Mouse (Mus musculus) liver, embryonic 15.5 days (tissue): ENCODE results near the gene Il1rapl1. TPM values are rescaled to one million over a fixed set of nuclear protein-coding genes. Genes with fewer than 3 reads are reported as not detected.
A peak's percentile ranks its signal among the peaks of the same experiment; 100 is the strongest.
"Not testable (repeated sequence)": the region's sequence is repeated elsewhere in the genome, so short reads cannot be mapped to it uniquely, and the experiment has no call there.

Experiments
- ATAC-seq: fragments of 200-750 bp; cut with Nextera tagmentation; 2 replicates; pipeline ENCODE4 v1.8.0; 2017; ENCODE audit warnings: moderate number of reproducible peaks, mild to moderate bottlenecking, moderate library complexity; ENCODE audit not compliant: insufficient read depth
- H3K27ac ChIP-seq: fragments of 300-500 bp; sonication (generic); replicated peaks from 2 replicates; pipeline ENCODE4 v1.5.1; 2015; ENCODE audit warnings: mild to moderate bottlenecking, inconsistent platforms
- H3K27me3 ChIP-seq: fragments of 300-500 bp; sonication (generic); 2 replicates; pipeline ENCODE4 v1.6.1; 2015; ENCODE audit warnings: mild to moderate bottlenecking, inconsistent platforms
- H3K36me3 ChIP-seq: fragments of 300-500 bp; sonication (generic); replicated peaks from 2 replicates; pipeline ENCODE4 v1.6.1; 2015; ENCODE audit warnings: moderate library complexity, mild to moderate bottlenecking, inconsistent platforms
- H3K4me1 ChIP-seq: fragments of 300-500 bp; sonication (generic); replicated peaks from 2 replicates; pipeline ENCODE4 v1.6.1; 2015; ENCODE audit warnings: inconsistent platforms
- H3K4me2 ChIP-seq: fragments of 300-500 bp; sonication (generic); 2 replicates; pipeline ENCODE4 v1.6.1; 2015; ENCODE audit warnings: moderate library complexity, mild to moderate bottlenecking, inconsistent platforms
- H3K4me3 ChIP-seq: fragments of 300-500 bp; sonication (generic); replicated peaks from 2 replicates; pipeline ENCODE4 v1.5.1; 2015; ENCODE audit warnings: mild to moderate bottlenecking, inconsistent platforms
- H3K9ac ChIP-seq: fragments of 300-500 bp; sonication (generic); 2 replicates; pipeline ENCODE4 v1.6.1; 2015; ENCODE audit warnings: moderate library complexity, mild to moderate bottlenecking, inconsistent platforms
- H3K9me3 ChIP-seq: fragments of 300-500 bp; sonication (generic); replicated peaks from 2 replicates; pipeline ENCODE4 v1.6.1; 2016; ENCODE audit warnings: inconsistent platforms
- WGBS: fragments of 180-500 bp; shearing (Covaris S2); methylation state at CpG from one replicate; pipeline ENCODE4 v1.1.7; 2015; ENCODE audit warnings: mixed read lengths; ENCODE audit not compliant: insufficient replicate concordance; 5-methylcytosine and 5-hydroxymethylcytosine counted together
- polyA plus RNA-seq: library from polyadenylated mRNA; unstranded; fragments of >200 nt; fragmentation: Nextera tagmentation; extraction: Ambion mirVana; gene quantifications from 2 replicates; pipeline ENCODE4 v1.2.1, GENCODE M21; 2015

Gene Il1rapl1
- polyA plus RNA-seq, 1 experiment from 2014 or later = not detected

GRCm38 (mm10) chrX:87507997-87508396 lies 607.4 kb downstream of the Il1rapl1 start:
- no peaks in the 10 kb centered on the region for H3K27me3 ChIP-seq
- ATAC-seq = no peak
- H3K9ac ChIP-seq = no peak overlapping the region
- no peak overlapping the region for H3K4me3 ChIP-seq
- no peak overlapping the region for H3K27ac ChIP-seq
- no peaks in the 10 kb centered on the region for H3K4me1 ChIP-seq
- no peaks in the 10 kb centered on the region for H3K9me3 ChIP-seq
- H3K4me2 ChIP-seq = no peak overlapping the region
- no peaks in the 10 kb centered on the region for H3K36me3 ChIP-seq

- no peak overlapping the region for H3K9ac ChIP-seq
- WGBS = 67% methylated on average over 5 of the region's 5 CpGs
- ATAC-seq = no peak
- H3K4me1 ChIP-seq = no peaks in the 10 kb centered on the region
- no peak overlapping the region for H3K4me3 ChIP-seq
- H3K9me3 ChIP-seq = no peaks in the 10 kb centered on the region
- no peak overlapping the region for H3K4me2 ChIP-seq
- H3K36me3 ChIP-seq = no peaks in the 10 kb centered on the region
- H3K27me3 ChIP-seq = no peaks in the 10 kb centered on the region
- H3K27ac ChIP-seq = no peak overlapping the region
These were observed 612.8 kb downstream of the Il1rapl1 start for GRCm38 (mm10) chrX:87502604-87503003.

GRCm38 (mm10) chrX:87483416-87483815 lies 632.0 kb downstream of the Il1rapl1 start:
- no peaks in the 10 kb centered on the region for H3K9me3 ChIP-seq
- no peaks in the 10 kb centered on the region for H3K4me1 ChIP-seq
- H3K36me3 ChIP-seq = no peaks in the 10 kb centered on the region
- H3K4me3 ChIP-seq = no peak overlapping the region
- WGBS = 50% methylated on average over 1 of the region's 1 CpGs
- no peak overlapping the region for H3K4me2 ChIP-seq
- no peak overlapping the region for H3K27ac ChIP-seq
- no peak for ATAC-seq
- H3K27me3 ChIP-seq = no peaks in the 10 kb centered on the region
- no peak overlapping the region for H3K9ac ChIP-seq

- peak; percentile 94 for ATAC-seq
These were observed 877.3 kb downstream of the Il1rapl1 start for GRCm38 (mm10) chrX:87238191-87238590.

GRCm38 (mm10) chrX:87225280-87225679 lies 890.2 kb downstream of the Il1rapl1 start:
- no peaks in the 10 kb centered on the region for H3K27me3 ChIP-seq
- no peaks in the 10 kb centered on the region for H3K36me3 ChIP-seq
- no peaks in the 10 kb centered on the region for H3K9me3 ChIP-seq
- ATAC-seq = no peak
- H3K4me2 ChIP-seq = no peak overlapping the region
- no peak overlapping the region for H3K27ac ChIP-seq
- H3K4me3 ChIP-seq = no peak overlapping the region
- H3K4me1 ChIP-seq = no peaks in the 10 kb centered on the region
- no peak overlapping the region for H3K9ac ChIP-seq

More at GRCm38 (mm10) chrX:87238191-87238590, 877.3 kb downstream of the Il1rapl1 start:
- WGBS = 42% methylated on average over 11 of the region's 11 CpGs
- H3K27me3 ChIP-seq, H3K36me3 ChIP-seq, H3K27ac ChIP-seq, H3K4me2 ChIP-seq, H3K4me1 ChIP-seq, H3K9ac ChIP-seq, H3K9me3 ChIP-seq, H3K4me3 ChIP-seq: not testable (repeated sequence)

GRCm38 (mm10) chrX:87002296-87002695 lies 1113.1 kb downstream of the Il1rapl1 start:
- no peaks in the 10 kb centered on the region for H3K4me1 ChIP-seq
- no peak overlapping the region for H3K4me3 ChIP-seq
- H3K36me3 ChIP-seq = no peaks in the 10 kb centered on the region
- no peak overlapping the region for H3K27ac ChIP-seq
- no peak overlapping the region for H3K4me2 ChIP-seq
- no peaks in the 10 kb centered on the region for H3K9me3 ChIP-seq
- no peak overlapping the region for H3K9ac ChIP-seq
- no peak for ATAC-seq
- H3K27me3 ChIP-seq = no peaks in the 10 kb centered on the region

- Histone ChIP-seq H3K4me1 (no peaks in the 10 kb centered on the region), H3K4me2 (no peak overlapping the region), H3K4me3 (no peak overlapping the region), H3K27me3 (no peaks in the 10 kb centered on the region), H3K36me3 (no peaks in the 10 kb centered on the region), H3K9ac (no peak overlapping the region), H3K9me3 (no peaks in the 10 kb centered on the region), H3K27ac (no peak overlapping the region)
- no peak for ATAC-seq
- WGBS = 52% methylated on average over 1 of the region's 1 CpGs
These were observed 1160.3 kb downstream of the Il1rapl1 start for GRCm38 (mm10) chrX:86955126-86955525.

- 73% methylated on average over 1 of the region's 1 CpGs for WGBS
- Histone ChIP-seq H3K9ac (no peak overlapping the region), H3K4me3 (no peak overlapping the region), H3K4me2 (no peak overlapping the region), H3K27me3 (no peaks in the 10 kb centered on the region), H3K4me1 (no peaks in the 10 kb centered on the region), H3K27ac (no peak overlapping the region), H3K9me3 (no peaks in the 10 kb centered on the region), H3K36me3 (no peaks in the 10 kb centered on the region)
- ATAC-seq = no peak
These were observed 1160.8 kb downstream of the Il1rapl1 start for GRCm38 (mm10) chrX:86954614-86955013.

GRCm38 (mm10) chrX:86950940-86951339 lies 1164.5 kb downstream of the Il1rapl1 start:
- no peak overlapping the region for H3K4me3 ChIP-seq
- H3K4me1 ChIP-seq = no peaks in the 10 kb centered on the region
- H3K9ac ChIP-seq = no peak overlapping the region
- H3K27me3 ChIP-seq = no peaks in the 10 kb centered on the region
- H3K27ac ChIP-seq = no peak overlapping the region
- H3K4me2 ChIP-seq = no peak overlapping the region
- no peaks in the 10 kb centered on the region for H3K9me3 ChIP-seq
- H3K36me3 ChIP-seq = no peaks in the 10 kb centered on the region
- WGBS = 38% methylated on average over 2 of the region's 2 CpGs
- ATAC-seq = no peak

- Histone ChIP-seq H3K27ac (no peak overlapping the region), H3K4me2 (no peak overlapping the region), H3K9ac (no peak overlapping the region), H3K36me3 (no peaks in the 10 kb centered on the region), H3K4me1 (no peaks in the 10 kb centered on the region), H3K9me3 (no peaks in the 10 kb centered on the region), H3K4me3 (no peak overlapping the region), H3K27me3 (no peaks in the 10 kb centered on the region)
- no peak for ATAC-seq
These were observed 1166.3 kb downstream of the Il1rapl1 start for GRCm38 (mm10) chrX:86949112-86949511.

GRCm38 (mm10) chrX:86854835-86855234 lies 1260.6 kb downstream of the Il1rapl1 start:
- no peak overlapping the region for H3K4me3 ChIP-seq
- WGBS = 58% methylated on average over 2 of the region's 2 CpGs
- no peak overlapping the region for H3K9ac ChIP-seq
- H3K4me2 ChIP-seq = no peak overlapping the region
- no peak overlapping the region for H3K27ac ChIP-seq
- no peaks in the 10 kb centered on the region for H3K27me3 ChIP-seq
- no peaks in the 10 kb centered on the region for H3K9me3 ChIP-seq
- H3K36me3 ChIP-seq = no peaks in the 10 kb centered on the region
- ATAC-seq = no peak
- H3K4me1 ChIP-seq = no peaks in the 10 kb centered on the region

GRCm38 (mm10) chrX:86808218-86808617 lies 1307.2 kb downstream of the Il1rapl1 start:
- H3K9me3 ChIP-seq = no peaks in the 10 kb centered on the region
- H3K4me1 ChIP-seq = no peaks in the 10 kb centered on the region
- H3K4me2 ChIP-seq = no peak overlapping the region
- H3K36me3 ChIP-seq = no peaks in the 10 kb centered on the region
- H3K27ac ChIP-seq = no peak overlapping the region
- no peaks in the 10 kb centered on the region for H3K27me3 ChIP-seq
- no peak overlapping the region for H3K4me3 ChIP-seq
- no peak overlapping the region for H3K9ac ChIP-seq
- no peak for ATAC-seq
- WGBS = 62% methylated on average over 3 of the region's 3 CpGs
